Mouse (Mus musculus) ES-E14 (cell line): ENCODE measurements around the gene Kat7.

ENCODE experiments used
- HCFC1 ChIP-seq: IDR thresholded peaks from 2 replicates; pipeline ENCODE4 v1.6.1; 2012; ENCODE audit warnings: low read length, inconsistent platforms, borderline replicate concordance; ENCODE audit not compliant: insufficient read depth
- MAFK ChIP-seq: IDR thresholded peaks from 2 replicates; pipeline ENCODE4 v1.6.1; 2014; ENCODE audit warnings: mild to moderate bottlenecking, low read depth, low read length, inconsistent platforms; ENCODE audit not compliant: insufficient read depth
- ZC3H11A ChIP-seq: IDR thresholded peaks from 2 replicates; pipeline ENCODE4 v1.6.1; 2012; ENCODE audit warnings: low read depth, mild to moderate bottlenecking, inconsistent platforms, low read length, borderline replicate concordance
- ZNF384 ChIP-seq: IDR thresholded peaks from 2 replicates; pipeline ENCODE4 v1.6.1; 2012; ENCODE audit warnings: low read depth, low read length, inconsistent platforms

DNA sequence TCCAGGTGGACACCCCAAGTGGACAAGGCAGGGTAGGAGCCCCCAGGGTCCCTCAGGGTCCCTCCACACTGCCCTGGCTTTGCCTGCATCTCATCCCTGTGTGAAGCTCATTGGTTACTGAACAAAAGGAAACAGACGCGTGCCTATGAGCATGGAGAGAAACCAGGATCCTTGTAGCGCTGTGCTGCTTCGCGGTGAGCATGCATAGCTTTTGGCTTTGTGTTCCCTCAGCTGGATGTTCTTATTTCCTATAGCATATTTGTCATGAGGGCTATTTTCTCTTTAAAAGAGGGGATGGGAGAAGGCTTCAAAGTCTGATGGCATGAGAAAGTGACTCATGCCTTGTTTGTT, 45.6 kb upstream of the Kat7 start:
- TF ChIP-seq ZNF384 (no peak), MAFK (no peak), ZC3H11A (no peak), HCFC1 (no peak)
